ENCODE assay signal across 20 mouse cellular contexts in genomic region chr10:58290742-58291141, GRCm38 (mm10). TPM values are rescaled to one million over a fixed set of nuclear protein-coding genes. Genes with fewer than 3 reads are reported as not detected.
"Had no signal": no experiment of that assay in that cellular context is flagged by ENCODE, and none has a peak within 500 bp of the region (broad histone marks: within the 10 kb centered on the region; RNA-seq: fewer than 3 reads in every experiment).

No protein-coding gene starts in this region.

- H3K4me2 ChIP-seq: kidney, embryonic 15.5 days; limb, embryonic 15.5 days; lung, embryonic 14.5 days; midbrain, embryonic 13.5 days; neural tube, embryonic 15.5 days had no signal

- H3K27ac ChIP-seq: kidney, embryonic 15.5 days; limb, embryonic 15.5 days; midbrain, embryonic 13.5 days; neural tube, embryonic 15.5 days had no signal

- DNase-seq: kidney, adult 2 months; kidney, postnatal 14 days; lung, embryonic 14.5 days; lung, postnatal 10 days; lung, postnatal 4 days; thymus, adult 18-20 months; thymus, postnatal 14 days had no signal

- H3K27me3 ChIP-seq: kidney, embryonic 15.5 days; limb, embryonic 15.5 days; megakaryocyte, embryonic 14.5 days; midbrain, embryonic 13.5 days; neural tube, embryonic 15.5 days had no signal

- H3K4me1 ChIP-seq: kidney, embryonic 15.5 days; limb, embryonic 15.5 days; midbrain, embryonic 13.5 days; neural tube, embryonic 15.5 days had no signal

- H3K4me3 ChIP-seq: kidney, embryonic 15.5 days; limb, embryonic 15.5 days; megakaryocyte, embryonic 14.5 days; midbrain, embryonic 13.5 days; myocyte; neural tube, embryonic 15.5 days had no signal

- H3K9me3 ChIP-seq: kidney, embryonic 15.5 days; limb, embryonic 15.5 days; megakaryocyte, embryonic 14.5 days; midbrain, embryonic 13.5 days; neural tube, embryonic 15.5 days had no signal

- H3K9ac ChIP-seq: kidney, embryonic 15.5 days; limb, embryonic 15.5 days; lung, embryonic 14.5 days; midbrain, embryonic 13.5 days; neural tube, embryonic 15.5 days had no signal

- ATAC-seq: intestine, embryonic 16.5 days; midbrain, embryonic 13.5 days had no signal

RNA-seq across cellular contexts. Expression of gene Gm4981, which starts 54.2 kb away (rescaled TPM):
- total RNA-seq: layer of hippocampus, postnatal 10 days; left cerebral cortex, adult 18-20 months; left cerebral cortex, postnatal 25 days had no signal
- polyA plus RNA-seq: intestine, embryonic 16.5 days; kidney, adult 2 months; kidney, embryonic 15.5 days; limb, embryonic 11.5 days; limb, embryonic 15.5 days; lung, embryonic 14.5 days; midbrain, embryonic 13.5 days; myocyte; neural tube, embryonic 11.5 days; neural tube, embryonic 15.5 days; stomach, embryonic 14.5 days had no signal

RNA-seq across cellular contexts. Expression of gene Duxf3, which starts 58.3 kb away (rescaled TPM):
- total RNA-seq: layer of hippocampus, postnatal 10 days; left cerebral cortex, adult 18-20 months; left cerebral cortex, postnatal 25 days had no signal
- polyA plus RNA-seq: intestine, embryonic 16.5 days; kidney, adult 2 months; kidney, embryonic 15.5 days; limb, embryonic 11.5 days; limb, embryonic 15.5 days; lung, embryonic 14.5 days; midbrain, embryonic 13.5 days; myocyte; neural tube, embryonic 11.5 days; neural tube, embryonic 15.5 days; stomach, embryonic 14.5 days had no signal
